Mouse (Mus musculus) left cerebral cortex, adult 8-10 months (tissue): ENCODE data around the gene Lipo1. TPM values are rescaled to one million over a fixed set of nuclear protein-coding genes. Genes with fewer than 3 reads are reported as not detected.
A peak's percentile ranks its signal among the peaks of the same experiment; 100 is the strongest.
"Not testable (repeated sequence)": the region's sequence is repeated elsewhere in the genome, so short reads cannot be mapped to it uniquely, and the experiment has no call there.

Experiments used
- DNase-seq, 2 experiments: peaks; one replicate each; pipeline ENCODE4 v3.0.0; 2022; ENCODE audit warnings: low spot score in 2 of 2
- total RNA-seq, 4 experiments: library from RNA; stranded (reverse); gene quantifications; 2 replicates each; pipeline ENCODE4 v1.2.4; 2022

Lipo1 gene
- not detected for total RNA-seq

DNA sequence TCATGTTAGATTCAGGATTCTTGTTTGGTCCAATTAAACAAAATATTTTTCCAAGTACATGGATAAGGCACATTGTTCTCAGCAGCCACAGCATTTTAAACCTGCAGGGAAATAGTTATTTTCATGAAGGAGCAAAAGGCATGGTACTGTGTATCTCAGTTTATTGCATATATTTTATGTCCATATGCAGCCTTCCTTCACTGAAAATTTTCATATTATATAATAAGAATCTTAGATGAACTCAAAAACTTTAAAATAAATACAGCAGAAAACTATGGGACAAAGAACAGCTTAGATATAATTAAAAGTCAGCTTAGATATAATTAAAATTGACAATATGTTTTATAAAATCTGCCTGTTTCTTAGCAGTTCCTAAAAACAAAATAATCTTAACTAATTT lies at the start of gene Lipo1:
TSS of gene Lipo1 (minus strand) at position 101 of the 400 bp plus-strand sequence.
- DNase-seq, result not testable (repeated sequence)

DNA sequence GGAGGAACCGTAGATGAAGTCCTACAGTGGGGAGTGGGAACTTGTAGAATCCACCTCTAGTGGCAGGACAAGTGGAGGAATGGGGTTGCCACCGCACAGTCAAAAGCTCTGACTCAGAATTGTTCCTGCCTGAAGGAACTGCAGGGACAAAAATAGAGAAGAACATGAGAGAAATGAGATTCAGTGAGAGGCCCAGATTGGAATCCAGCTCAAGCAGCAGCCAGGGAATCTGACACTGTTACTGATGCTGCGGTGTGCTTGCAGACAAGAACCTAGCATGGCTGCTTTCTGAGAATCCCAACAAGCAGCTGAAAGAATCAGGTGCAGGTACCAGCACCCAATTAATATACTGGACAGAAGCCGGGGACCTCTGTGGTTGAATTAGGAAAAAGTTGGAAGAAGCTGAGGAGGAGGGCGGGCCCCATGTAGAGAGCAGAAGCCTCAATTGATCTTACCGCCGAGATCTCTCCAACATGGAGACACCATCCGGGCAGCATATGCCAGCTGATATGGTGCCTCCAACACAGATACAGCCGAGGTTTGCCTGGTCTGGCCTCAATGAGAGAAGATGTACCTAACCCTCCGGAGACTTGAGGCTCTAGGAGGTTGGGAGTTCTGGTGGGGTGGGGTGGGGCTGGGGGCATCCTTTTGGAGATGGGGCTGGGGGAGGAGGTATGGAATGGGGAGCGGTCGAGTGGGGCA lies 532 bp downstream of the Lipo1 start:
- DNase-seq, result peak in 1 of 2 experiments; percentile 11

DNA sequence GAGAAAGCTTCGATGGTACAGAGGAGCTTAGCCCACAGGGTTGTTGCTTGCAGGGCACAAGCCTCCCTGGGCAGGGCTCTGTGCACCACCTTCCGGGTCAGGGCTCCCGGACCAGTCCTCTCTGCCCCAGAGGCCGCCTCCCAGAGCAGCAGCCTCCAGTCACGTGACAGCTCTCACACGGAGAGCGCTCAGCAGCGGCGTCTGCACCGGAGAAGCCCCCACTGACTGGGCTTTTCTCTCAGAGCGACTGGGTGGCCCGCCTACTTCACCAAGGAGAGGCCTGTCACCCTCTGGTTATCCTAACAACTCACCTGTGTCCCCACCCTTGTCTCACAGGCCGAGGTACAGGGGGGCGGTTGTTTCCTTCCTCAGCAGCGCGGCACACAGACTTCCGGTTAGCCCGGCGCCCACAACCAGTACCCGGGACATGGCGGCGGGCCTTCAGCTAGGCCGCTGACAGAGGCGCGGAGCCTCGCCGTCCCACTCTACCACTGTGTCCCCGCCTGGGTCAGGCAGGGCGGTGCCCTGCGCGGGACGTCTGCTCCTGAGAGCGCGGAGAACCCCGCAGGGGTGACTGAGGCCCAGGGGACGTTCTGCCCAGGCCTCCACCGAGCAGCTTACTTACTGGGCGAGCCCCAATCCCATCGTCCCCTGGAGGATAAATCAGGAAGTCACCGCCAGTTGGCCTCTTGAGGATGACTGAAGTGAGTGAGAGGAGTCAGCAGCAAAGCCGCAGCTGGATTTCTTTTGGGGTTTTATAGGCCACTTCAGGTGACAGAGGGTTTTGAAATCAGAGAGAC lies 25.8 kb downstream of the Lipo1 start, which contains the start of gene Lipo3:
TSS of gene Lipo3 (minus strand) at position 665 of the 800 bp plus-strand sequence.
- DNase-seq, result peak in 1 of 2 experiments; percentile 5

DNA sequence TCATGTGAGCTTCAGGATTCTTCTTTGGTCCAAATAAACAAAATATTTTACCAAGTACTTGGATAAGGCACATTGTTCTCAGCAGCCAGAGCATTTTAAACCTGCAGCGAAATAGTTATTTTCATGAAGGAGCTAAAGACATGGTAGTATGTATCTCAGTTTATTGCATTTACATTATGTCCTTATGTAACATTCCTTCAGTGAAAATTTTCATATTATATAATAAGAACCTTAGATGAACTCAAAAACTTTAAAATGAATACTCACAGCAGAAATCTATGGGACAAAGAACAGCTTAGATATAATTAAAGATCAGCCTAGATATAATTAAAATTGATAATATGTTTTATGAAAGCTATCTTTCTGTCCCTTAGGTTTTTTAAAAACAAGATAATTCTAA lies 36.0 kb downstream of the Lipo1 start, which contains the start of gene Lipo2:
TSS of gene Lipo2 (minus strand) at position 101 of the 400 bp plus-strand sequence.
- not testable (repeated sequence) for DNase-seq

Other genes with a start within 250 kb of the Lipo1 start
- not detected for gene Gm8978, start 162.2 kb downstream of the Lipo1 start, total RNA-seq
- under 1 TPM in 3 of 4 experiments, not detected in 1; 0.35 to 0.46 (median 0.44) TPM for gene Lipo2, start 36.1 kb downstream of the Lipo1 start, total RNA-seq
- 1 to 10 TPM; 5.3 to 6.7 (median 5.8) TPM for gene Lipo3, start 25.5 kb downstream of the Lipo1 start, total RNA-seq
- not detected for gene Lipf, start 173.7 kb upstream of the Lipo1 start, total RNA-seq
- not detected for gene Lipk, start 220.8 kb upstream of the Lipo1 start, total RNA-seq